Mouse (Mus musculus) frontal cortex, postnatal 36 days (tissue): Measurements from ENCODE around the gene Hspa1l.
"Not testable (repeated sequence)": the region's sequence is repeated elsewhere in the genome, so short reads cannot be mapped to it uniquely, and the experiment has no call there.

Source experiments
- DNase-seq, 2 experiments: peaks; one replicate each; pipeline ENCODE4 v3.0.0; 2022; ENCODE audit warnings: low spot score in 2 of 2

Hspa1l gene

DNA sequence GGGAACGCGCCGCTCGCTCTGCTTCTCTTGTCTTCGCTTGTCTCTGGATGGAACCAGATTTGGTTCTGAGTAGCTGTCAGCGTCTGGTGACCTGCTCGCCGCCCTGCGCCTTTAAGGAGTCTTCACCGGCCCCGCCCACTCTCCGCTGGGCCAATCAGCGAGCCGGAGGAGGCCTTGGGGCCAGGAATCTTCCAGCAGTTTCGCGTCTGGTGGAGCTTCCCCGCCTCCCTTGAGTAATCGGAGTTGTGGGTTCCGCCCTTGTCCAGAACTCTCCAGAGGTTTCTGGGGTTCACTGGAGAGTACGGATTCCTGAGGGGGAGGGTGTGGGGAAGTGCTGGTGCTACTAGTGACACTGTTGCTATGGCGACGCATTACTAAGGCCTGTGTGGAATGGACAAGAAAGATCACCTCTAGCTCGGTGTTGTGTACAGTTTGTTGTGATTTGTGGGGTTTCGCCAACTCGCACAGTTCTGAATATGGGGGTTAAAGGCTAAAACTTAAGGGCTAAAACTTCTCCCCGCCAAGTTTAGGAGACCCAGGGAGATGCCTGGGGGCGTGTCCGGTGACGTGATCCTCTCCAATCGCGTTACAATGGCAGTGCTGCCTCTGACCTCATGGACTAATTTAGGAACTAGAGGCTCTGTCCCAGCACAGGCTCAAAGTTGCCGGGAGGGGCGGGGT lies at the start of gene Hspa1l, which contains the start of gene Hspa1a:
TSS of gene Hspa1l (plus strand) at position 635 of the 681 bp plus-strand sequence.
TSS of gene Hspa1a (minus strand) at position 88 of the 681 bp plus-strand sequence.
- peak; percentile 85 to 87 for DNase-seq

DNA sequence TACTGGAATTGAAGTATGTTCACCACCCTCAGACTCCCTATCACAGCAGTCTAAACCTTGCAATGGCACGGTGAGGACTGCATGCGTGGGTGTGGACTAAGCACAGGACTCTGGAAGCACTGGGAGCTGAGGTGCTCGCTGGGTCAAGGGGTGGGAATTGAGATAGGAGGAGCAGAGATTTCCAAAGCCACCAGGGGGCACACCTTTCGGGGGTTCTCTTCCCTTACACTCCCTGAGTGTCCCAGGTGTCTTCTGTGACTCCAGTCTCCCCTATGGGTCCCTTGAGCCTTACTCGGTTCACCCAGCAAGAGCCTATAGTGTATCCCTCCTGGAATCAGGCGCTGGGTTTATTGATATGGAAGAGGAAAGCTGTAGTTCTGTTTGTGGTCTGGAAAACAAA lies 49.6 kb upstream of the Hspa1l start:
- no peak for DNase-seq

- DNase-seq: no peak
Measured at GRCm38 (mm10) chr17:34924258-34924657, 48.2 kb upstream of the Hspa1l start.

DNA sequence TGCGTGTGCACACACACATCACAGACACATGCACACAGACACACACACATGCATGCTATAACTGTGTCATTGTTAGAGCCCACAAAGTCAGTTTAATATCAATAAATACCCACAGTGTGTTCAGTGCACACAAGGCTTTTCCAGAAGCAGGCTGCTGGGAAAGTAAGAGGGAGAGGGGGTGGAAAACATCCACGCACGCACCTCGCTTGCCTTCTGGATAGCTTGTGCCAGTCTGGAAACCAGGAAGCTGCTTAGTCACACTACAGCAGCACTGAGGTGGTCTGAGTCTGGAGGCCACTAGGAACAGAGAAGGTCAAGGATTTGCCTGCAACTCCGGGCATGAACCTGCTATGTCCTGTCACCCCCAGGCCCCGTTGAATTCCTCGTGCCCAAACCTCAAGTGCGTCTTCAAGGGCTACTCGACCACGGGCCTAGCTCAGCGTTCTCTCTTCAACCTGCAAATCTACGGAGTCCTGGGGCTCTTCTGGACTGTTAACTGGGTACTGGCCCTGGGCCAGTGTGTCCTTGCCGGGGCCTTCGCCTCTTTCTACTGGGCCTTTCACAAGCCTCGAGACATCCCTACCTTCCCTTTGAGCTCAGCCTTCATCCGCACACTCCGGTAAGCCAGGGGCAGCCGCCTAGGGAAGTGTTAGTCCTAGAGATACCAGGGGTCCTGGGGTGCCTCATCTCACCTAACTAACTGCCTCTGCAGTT lies 45.0 kb upstream of the Hspa1l start:
- DNase-seq: peak; percentile 20 to 51

GRCm38 (mm10) chr17:34928841-34929240 lies 43.7 kb upstream of the Hspa1l start:
- no peak for DNase-seq

GRCm38 (mm10) chr17:34931061-34931734 lies 41.3 kb upstream of the Hspa1l start, which contains the start of gene Neu1:
Gene Neu1, plus strand, starts transcription at chr17:34931253.
- DNase-seq: peak; percentile 96 to 99

DNA sequence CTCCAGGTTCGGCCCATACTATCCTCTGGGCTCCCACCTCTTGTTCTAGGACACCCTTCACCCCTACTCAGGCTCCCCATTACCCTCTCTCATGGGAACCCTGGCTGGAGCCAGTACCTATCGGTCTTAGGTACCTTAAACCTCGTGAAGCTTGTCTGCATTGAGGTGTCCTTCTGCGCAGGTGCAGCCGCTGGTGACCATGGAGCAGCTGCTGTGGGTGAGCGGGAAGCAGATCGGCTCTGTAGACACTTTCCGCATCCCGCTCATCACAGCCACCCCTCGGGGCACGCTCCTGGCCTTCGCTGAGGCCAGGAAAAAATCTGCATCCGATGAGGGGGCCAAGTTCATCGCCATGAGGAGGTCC lies 40.8 kb upstream of the Hspa1l start:
- peak; percentile 56 to 57 for DNase-seq

GRCm38 (mm10) chr17:34932287-34932686 lies 40.2 kb upstream of the Hspa1l start:
- DNase-seq: no peak

- no peak for DNase-seq
Measured at GRCm38 (mm10) chr17:34934031-34934430, 38.5 kb upstream of the Hspa1l start.

DNA sequence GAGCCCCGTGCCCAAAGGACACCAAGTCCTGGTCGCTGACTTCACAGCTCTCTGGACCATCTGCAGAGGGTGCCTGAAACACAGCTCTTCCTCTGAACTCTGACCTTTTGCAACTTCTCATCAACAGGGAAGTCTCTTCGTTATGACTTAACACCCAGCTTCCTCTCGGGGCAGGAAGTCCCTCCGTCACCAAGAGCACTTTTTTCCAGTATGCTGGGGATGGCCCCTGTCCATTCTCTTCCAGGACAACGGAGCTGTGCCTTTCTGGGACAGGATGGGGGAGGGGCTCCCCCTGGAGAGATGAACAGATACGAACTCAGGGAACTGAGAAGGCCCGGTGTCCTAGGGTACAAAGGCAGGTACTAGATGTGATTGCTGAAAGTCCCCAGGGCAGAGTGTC lies 37.7 kb upstream of the Hspa1l start:
- no peak for DNase-seq

GRCm38 (mm10) chr17:34937960-34938505 lies 34.5 kb upstream of the Hspa1l start:
- DNase-seq: no peak

- DNase-seq: no peak
Measured at GRCm38 (mm10) chr17:34941344-34942041, 31.0 kb upstream of the Hspa1l start.

- DNase-seq: no peak
Measured at GRCm38 (mm10) chr17:34943128-34943815, 29.2 kb upstream of the Hspa1l start.

- no peak for DNase-seq
Measured at GRCm38 (mm10) chr17:34944362-34944761, 28.1 kb upstream of the Hspa1l start.

- DNase-seq: no peak
Measured at GRCm38 (mm10) chr17:34946486-34947140, 25.9 kb upstream of the Hspa1l start.

DNA sequence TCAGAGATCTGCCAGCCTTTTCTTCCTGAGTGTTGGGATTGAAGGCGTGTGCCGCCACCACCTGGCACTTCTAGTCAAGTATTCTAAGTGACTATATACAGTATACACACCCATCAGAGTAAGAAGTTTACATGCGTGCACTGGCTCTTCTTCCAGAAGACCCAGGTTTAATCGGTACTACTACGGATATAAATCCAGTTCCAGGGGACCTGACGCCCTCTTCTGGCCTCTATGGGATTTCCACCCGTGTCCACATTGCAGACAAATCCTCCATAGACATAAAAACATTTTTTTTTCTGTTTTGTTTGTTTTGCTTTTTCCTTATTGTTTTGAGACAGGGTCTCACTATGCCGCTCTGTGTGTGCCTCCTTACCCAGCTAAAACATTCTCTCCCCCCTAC lies 24.9 kb upstream of the Hspa1l start:
- DNase-seq: no peak

DNA sequence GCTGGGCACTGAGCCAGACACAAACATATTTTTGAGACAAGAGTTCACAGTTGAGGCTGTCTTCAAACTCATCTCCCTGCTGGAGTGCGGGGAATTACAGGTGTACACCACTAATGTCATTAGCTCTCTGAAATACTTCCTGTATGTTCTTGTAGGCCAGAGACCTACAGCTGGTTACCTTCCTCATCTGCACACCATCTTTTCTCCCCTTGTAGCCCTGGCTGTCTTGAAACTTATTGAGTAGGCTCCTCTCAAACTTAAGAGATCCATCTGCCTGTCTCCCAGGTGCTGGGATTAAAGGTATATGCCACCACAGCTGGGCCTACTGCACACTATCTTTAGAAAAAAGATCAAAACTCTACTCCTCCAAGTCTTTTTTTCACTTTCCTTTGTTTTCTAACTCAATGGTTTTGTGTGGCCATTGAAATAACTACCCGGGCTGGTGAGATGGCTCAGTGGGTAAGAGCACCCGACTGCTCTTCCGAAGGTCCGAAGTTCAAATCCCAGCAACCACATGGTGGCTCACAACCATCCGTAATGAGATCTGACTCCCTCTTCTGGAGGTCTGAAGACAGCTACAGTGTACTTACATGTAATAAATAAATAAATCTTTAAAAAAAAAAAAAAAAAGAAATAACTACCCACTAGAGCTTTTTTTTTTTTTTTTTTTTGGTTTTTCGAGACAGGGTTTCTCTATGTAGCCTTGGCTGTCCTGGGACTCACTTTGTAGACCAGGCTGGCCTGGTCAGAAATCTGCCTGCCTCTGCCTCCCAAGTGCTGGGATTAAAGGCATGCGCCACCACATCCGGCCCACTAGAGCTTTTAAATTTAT lies 23.6 kb upstream of the Hspa1l start:
- not testable (repeated sequence) for DNase-seq

DNA sequence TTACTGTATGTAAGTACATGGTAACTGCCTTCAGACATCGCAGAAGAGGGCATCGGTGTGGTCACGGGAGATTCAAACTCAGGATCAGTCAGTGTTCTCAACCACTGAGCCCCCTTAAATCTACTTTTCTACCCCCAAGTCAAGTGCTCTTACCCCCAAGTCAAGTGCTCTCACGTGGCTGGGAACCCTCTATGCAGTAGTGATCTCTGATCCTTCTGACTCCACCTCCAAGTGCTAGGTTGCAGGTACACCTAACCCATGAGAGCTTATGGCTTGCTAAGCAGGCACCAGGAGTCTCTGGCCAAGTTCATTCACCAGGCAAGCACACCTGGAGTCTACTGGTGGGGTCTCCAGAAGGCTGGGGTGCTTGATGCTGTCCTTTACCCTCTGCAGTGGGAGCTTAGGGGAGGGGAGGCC lies 22.9 kb upstream of the Hspa1l start:
- DNase-seq: no peak
